Mouse (Mus musculus): ENCODE data around the gene Rc3h1. TPM values are rescaled to one million over a fixed set of nuclear protein-coding genes. Genes with fewer than 3 reads are reported as not detected.
A peak's percentile ranks its signal among the peaks of the same experiment; 100 is the strongest.
"Not testable (repeated sequence)": the region's sequence is repeated elsewhere in the genome, so short reads cannot be mapped to it uniquely, and the experiment has no call there.

Gene Rc3h1
- polyA plus RNA-seq (2014; fragmentation: Nextera tagmentation; extraction: Ambion mirVana) = 8.4 and 9.5 TPM in 2 replicates

GRCm38 (mm10) chr1:160906057-160906557, at the start of gene Rc3h1:
Gene Rc3h1 (plus strand): TSS chr1:160906418.
- peak; percentile 98 for DNase-seq (ENCODE audit: low spot score)
- peak within 1 kb of the TSS; percentile 59 for H3K4me2 ChIP-seq (ENCODE audit: low read depth, severe bottlenecking)
- no peaks in the 10 kb centered on the region for H3K36me3 ChIP-seq (ENCODE audit: control insufficient read depth, insufficient read depth, low read length)
- 0 out of 2 replicates have a peak, but pooled peaks cover 2% of the 10 kb centered on the region for H3K4me1 ChIP-seq (ENCODE audit: control insufficient read depth, insufficient read depth, low read length)
- no peaks in the 10 kb centered on the region for H3K9me3 ChIP-seq (ENCODE audit: control insufficient read depth, low read length)
- H3K27ac ChIP-seq (replicated peaks; ENCODE audit: low read depth, low read length) = peak within 1 kb of the TSS; percentile 75
- peak within 1 kb of the TSS; percentile 90 for H3K4me3 ChIP-seq (ENCODE audit: low read depth, low read length)
- peak; percentile 95 for ATAC-seq (ENCODE audit: insufficient number of reproducible peaks, low FRiP score, low TSS enrichment, low read depth)
- peak within 1 kb of the TSS; percentile 91 for H3K9ac ChIP-seq (ENCODE audit: low read length)
- WGBS = under 1% methylated on average over 44 of the region's 45 CpGs
- no peaks in the 10 kb centered on the region for H3K27me3 ChIP-seq (ENCODE audit: control insufficient read depth, insufficient read depth, low read length)

- Histone ChIP-seq H3K27ac (replicated peaks; ENCODE audit: low read depth, low read length) (no peak overlapping the region), H3K4me2 (ENCODE audit: low read depth, severe bottlenecking) (no peak overlapping the region), H3K36me3 (ENCODE audit: control insufficient read depth, insufficient read depth, low read length) (no peaks in the 10 kb centered on the region), H3K27me3 (ENCODE audit: control insufficient read depth, insufficient read depth, low read length) (no peaks in the 10 kb centered on the region), H3K9ac (ENCODE audit: low read length) (no peak overlapping the region), H3K4me3 (ENCODE audit: low read depth, low read length) (no peak overlapping the region), H3K4me1 (ENCODE audit: control insufficient read depth, insufficient read depth, low read length) (no peaks in the 10 kb centered on the region), H3K9me3 (ENCODE audit: control insufficient read depth, low read length) (no peaks in the 10 kb centered on the region)
- 77% methylated on average over 3 of the region's 3 CpGs for WGBS
- ATAC-seq (ENCODE audit: insufficient number of reproducible peaks, low FRiP score, low TSS enrichment, low read depth) (no peak), DNase-seq (ENCODE audit: low spot score) (no peak)
Measured at GRCm38 (mm10) chr1:160858132-160858531, 48.1 kb upstream of the Rc3h1 start.

DNA sequence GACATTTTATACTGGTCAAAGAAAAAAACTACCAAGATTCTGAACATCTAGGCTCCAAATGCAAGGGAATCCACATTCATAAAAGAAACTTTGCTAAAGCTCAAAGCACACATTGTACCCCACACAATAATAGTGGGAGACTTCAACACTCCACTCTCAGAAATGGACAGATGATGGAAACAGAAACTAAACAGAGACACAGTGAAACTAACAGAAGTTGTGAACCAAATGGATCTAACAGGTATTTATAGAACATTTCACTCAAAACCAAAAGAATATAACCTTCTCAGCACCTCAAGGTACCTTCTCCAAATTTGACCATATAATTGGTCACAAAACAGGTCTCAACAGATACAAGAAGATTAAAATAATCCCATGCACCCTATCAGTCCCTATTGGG, 46.3 kb upstream of the Rc3h1 start:
- H3K9me3 ChIP-seq (ENCODE audit: control insufficient read depth, low read length); DNase-seq (ENCODE audit: low spot score); ATAC-seq (ENCODE audit: insufficient number of reproducible peaks, low FRiP score, low TSS enrichment, low read depth): not testable (repeated sequence)

DNA sequence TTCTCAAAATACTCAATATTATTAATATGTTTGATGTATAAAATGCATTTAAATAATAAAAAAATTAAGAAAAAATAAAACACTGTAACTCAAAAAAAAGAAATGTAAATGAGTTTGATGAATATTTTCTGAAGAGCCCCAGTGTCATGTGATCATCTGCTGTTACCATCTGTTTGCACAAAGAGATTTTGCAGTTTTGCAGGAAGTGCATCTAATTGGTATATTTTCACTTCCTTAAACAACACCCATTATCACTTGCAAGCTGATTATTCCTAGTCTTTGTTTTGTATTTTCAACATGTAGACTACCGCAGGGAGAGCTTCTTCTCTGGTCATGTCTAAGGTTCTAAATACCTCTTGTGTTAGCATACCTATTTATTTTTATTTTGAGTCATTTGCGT, 45.1 kb upstream of the Rc3h1 start:
- H3K27ac ChIP-seq (replicated peaks; ENCODE audit: low read depth, low read length) = no peak overlapping the region
- H3K36me3 ChIP-seq (ENCODE audit: control insufficient read depth, insufficient read depth, low read length) = no peaks in the 10 kb centered on the region
- no peak overlapping the region for H3K4me3 ChIP-seq (ENCODE audit: low read depth, low read length)
- no peaks in the 10 kb centered on the region for H3K4me1 ChIP-seq (ENCODE audit: control insufficient read depth, insufficient read depth, low read length)
- DNase-seq (ENCODE audit: low spot score) (no peak), ATAC-seq (ENCODE audit: insufficient number of reproducible peaks, low FRiP score, low TSS enrichment, low read depth) (no peak)
- H3K27me3 ChIP-seq (ENCODE audit: control insufficient read depth, insufficient read depth, low read length) = no peaks in the 10 kb centered on the region
- WGBS = 95% methylated on average over 2 of the region's 2 CpGs
- no peak overlapping the region for H3K4me2 ChIP-seq (ENCODE audit: low read depth, severe bottlenecking)
- no peaks in the 10 kb centered on the region for H3K9me3 ChIP-seq (ENCODE audit: control insufficient read depth, low read length)
- H3K9ac ChIP-seq (ENCODE audit: low read length) = no peak overlapping the region

More for the DNA sequence above, 46.3 kb upstream of the Rc3h1 start:
- not testable (repeated sequence) for H3K4me2 ChIP-seq (ENCODE audit: low read depth, severe bottlenecking); H3K36me3 ChIP-seq (ENCODE audit: control insufficient read depth, insufficient read depth, low read length); H3K27me3 ChIP-seq (ENCODE audit: control insufficient read depth, insufficient read depth, low read length); H3K9ac ChIP-seq (ENCODE audit: low read length); H3K27ac ChIP-seq (replicated peaks; ENCODE audit: low read depth, low read length); H3K4me3 ChIP-seq (ENCODE audit: low read depth, low read length); H3K4me1 ChIP-seq (ENCODE audit: control insufficient read depth, insufficient read depth, low read length)

DNA sequence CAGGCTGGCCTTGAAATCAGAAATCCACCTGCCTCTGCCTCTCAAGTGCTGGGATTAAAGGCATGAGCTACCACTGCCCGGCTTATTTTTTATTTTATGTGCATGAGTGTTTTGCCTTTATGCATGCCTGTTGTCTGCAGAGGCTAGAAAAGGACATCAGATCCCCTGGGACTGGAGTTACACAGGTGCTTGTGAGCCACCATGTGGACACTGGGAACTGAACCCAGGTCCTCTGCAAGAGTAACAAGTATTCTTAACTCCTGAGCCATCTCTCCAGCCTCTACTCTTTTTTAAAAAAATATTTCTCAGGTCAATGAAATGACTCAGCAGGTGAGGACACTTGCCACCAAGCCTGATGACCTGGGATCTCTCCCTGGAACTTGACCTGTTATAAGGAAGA, 44.6 kb upstream of the Rc3h1 start:
- ATAC-seq (ENCODE audit: insufficient number of reproducible peaks, low FRiP score, low TSS enrichment, low read depth) (no peak), DNase-seq (ENCODE audit: low spot score) (no peak)
- no peaks in the 10 kb centered on the region for H3K36me3 ChIP-seq (ENCODE audit: control insufficient read depth, insufficient read depth, low read length)
- no peaks in the 10 kb centered on the region for H3K4me1 ChIP-seq (ENCODE audit: control insufficient read depth, insufficient read depth, low read length)
- no peaks in the 10 kb centered on the region for H3K9me3 ChIP-seq (ENCODE audit: control insufficient read depth, low read length)
- H3K27me3 ChIP-seq (ENCODE audit: control insufficient read depth, insufficient read depth, low read length) = no peaks in the 10 kb centered on the region
- no peak overlapping the region for H3K9ac ChIP-seq (ENCODE audit: low read length)
- H3K4me3 ChIP-seq (ENCODE audit: low read depth, low read length) = no peak overlapping the region
- H3K27ac ChIP-seq (replicated peaks; ENCODE audit: low read depth, low read length) = no peak overlapping the region
- WGBS = 90% methylated on average over 1 of the region's 1 CpGs
- no peak overlapping the region for H3K4me2 ChIP-seq (ENCODE audit: low read depth, severe bottlenecking)

DNA sequence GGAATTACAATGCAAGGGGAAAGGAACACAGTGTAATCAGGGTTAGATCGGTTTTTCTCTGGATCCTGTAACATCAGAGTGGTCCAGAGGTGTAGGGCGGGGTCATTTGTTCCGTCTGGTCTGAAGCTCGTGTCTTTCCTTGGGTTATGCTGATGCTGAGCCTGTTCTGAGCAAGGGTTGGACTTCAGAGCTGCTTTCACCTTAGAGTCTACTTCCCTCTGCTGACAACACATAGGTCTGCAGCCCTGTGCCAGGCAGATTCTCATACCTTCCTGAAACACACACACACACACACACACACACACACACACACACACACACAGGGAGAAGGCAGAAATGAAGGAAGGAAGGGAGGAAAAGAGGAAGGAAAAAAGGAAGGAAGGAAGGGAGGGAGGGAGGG, 43.2 kb upstream of the Rc3h1 start:
- Histone ChIP-seq H3K4me2 (ENCODE audit: low read depth, severe bottlenecking) (no peak overlapping the region), H3K9ac (ENCODE audit: low read length) (no peak overlapping the region), H3K4me3 (ENCODE audit: low read depth, low read length) (no peak overlapping the region), H3K27ac (replicated peaks; ENCODE audit: low read depth, low read length) (no peak overlapping the region), H3K9me3 (ENCODE audit: control insufficient read depth, low read length) (no peaks in the 10 kb centered on the region), H3K4me1 (ENCODE audit: control insufficient read depth, insufficient read depth, low read length) (no peaks in the 10 kb centered on the region), H3K27me3 (ENCODE audit: control insufficient read depth, insufficient read depth, low read length) (no peaks in the 10 kb centered on the region), H3K36me3 (ENCODE audit: control insufficient read depth, insufficient read depth, low read length) (no peaks in the 10 kb centered on the region)
- no peak for DNase-seq (ENCODE audit: low spot score)
- no peak for ATAC-seq (ENCODE audit: insufficient number of reproducible peaks, low FRiP score, low TSS enrichment, low read depth)
- 67% methylated on average over 4 of the region's 4 CpGs for WGBS

- no peak overlapping the region for H3K4me2 ChIP-seq (ENCODE audit: low read depth, severe bottlenecking)
- H3K27ac ChIP-seq (replicated peaks; ENCODE audit: low read depth, low read length) = no peak overlapping the region
- DNase-seq (ENCODE audit: low spot score) = no peak
- no peak overlapping the region for H3K4me3 ChIP-seq (ENCODE audit: low read depth, low read length)
- H3K27me3 ChIP-seq (ENCODE audit: control insufficient read depth, insufficient read depth, low read length) = no peaks in the 10 kb centered on the region
- no peaks in the 10 kb centered on the region for H3K4me1 ChIP-seq (ENCODE audit: control insufficient read depth, insufficient read depth, low read length)
- H3K36me3 ChIP-seq (ENCODE audit: control insufficient read depth, insufficient read depth, low read length) = no peaks in the 10 kb centered on the region
- H3K9me3 ChIP-seq (ENCODE audit: control insufficient read depth, low read length) = no peaks in the 10 kb centered on the region
- no peak overlapping the region for H3K9ac ChIP-seq (ENCODE audit: low read length)
- 62% methylated on average over 1 of the region's 1 CpGs for WGBS
- no peak for ATAC-seq (ENCODE audit: insufficient number of reproducible peaks, low FRiP score, low TSS enrichment, low read depth)
Measured at GRCm38 (mm10) chr1:160874757-160875156, 31.5 kb upstream of the Rc3h1 start.

DNA sequence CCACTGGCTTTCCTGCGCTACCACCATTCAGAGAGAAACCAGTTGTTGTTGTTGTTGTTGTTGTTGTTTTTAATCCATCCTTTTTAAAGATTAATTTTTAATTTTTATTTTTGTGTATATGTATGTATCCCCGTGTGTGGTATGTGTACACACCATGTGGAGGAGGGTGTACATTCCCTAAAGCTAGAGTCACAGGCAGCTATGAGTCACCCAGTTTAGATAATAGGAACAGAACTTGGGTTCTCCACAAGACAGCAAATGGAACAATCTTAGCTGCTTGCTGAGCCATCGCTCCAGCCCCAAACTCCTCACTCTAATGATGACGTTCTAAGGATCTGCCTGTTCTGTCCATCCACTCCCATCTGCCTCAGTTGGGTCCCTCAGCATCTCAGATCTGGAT, 29.2 kb upstream of the Rc3h1 start:
- no peak for ATAC-seq (ENCODE audit: insufficient number of reproducible peaks, low FRiP score, low TSS enrichment, low read depth)
- 89% methylated on average over 4 of the region's 4 CpGs for WGBS

GRCm38 (mm10) chr1:160878485-160878884, 27.7 kb upstream of the Rc3h1 start:
- Histone ChIP-seq H3K9ac (ENCODE audit: low read length) (no peak overlapping the region), H3K4me1 (ENCODE audit: control insufficient read depth, insufficient read depth, low read length) (no peaks in the 10 kb centered on the region), H3K36me3 (ENCODE audit: control insufficient read depth, insufficient read depth, low read length) (no peaks in the 10 kb centered on the region), H3K27ac (replicated peaks; ENCODE audit: low read depth, low read length) (no peak overlapping the region), H3K9me3 (ENCODE audit: control insufficient read depth, low read length) (no peaks in the 10 kb centered on the region), H3K27me3 (ENCODE audit: control insufficient read depth, insufficient read depth, low read length) (no peaks in the 10 kb centered on the region), H3K4me3 (ENCODE audit: low read depth, low read length) (no peak overlapping the region), H3K4me2 (ENCODE audit: low read depth, severe bottlenecking) (no peak overlapping the region)
- DNase-seq (ENCODE audit: low spot score) = no peak
- WGBS = 46% methylated on average over 4 of the region's 4 CpGs
- ATAC-seq (ENCODE audit: insufficient number of reproducible peaks, low FRiP score, low TSS enrichment, low read depth) = no peak

More for the DNA sequence above, 29.2 kb upstream of the Rc3h1 start:
- Histone ChIP-seq H3K27ac (replicated peaks; ENCODE audit: low read depth, low read length) (no peak overlapping the region), H3K36me3 (ENCODE audit: control insufficient read depth, insufficient read depth, low read length) (no peaks in the 10 kb centered on the region), H3K27me3 (ENCODE audit: control insufficient read depth, insufficient read depth, low read length) (no peaks in the 10 kb centered on the region), H3K4me2 (ENCODE audit: low read depth, severe bottlenecking) (no peak overlapping the region), H3K4me3 (ENCODE audit: low read depth, low read length) (no peak overlapping the region), H3K4me1 (ENCODE audit: control insufficient read depth, insufficient read depth, low read length) (no peaks in the 10 kb centered on the region), H3K9me3 (ENCODE audit: control insufficient read depth, low read length) (no peaks in the 10 kb centered on the region), H3K9ac (ENCODE audit: low read length) (no peak overlapping the region)
- no peak for DNase-seq (ENCODE audit: low spot score)

Data from limb, embryonic 11.5 days (tissue).